Mouse (Mus musculus) layer of hippocampus, postnatal 10 days (tissue): ENCODE measurements at regions not wholly inside any gene's neighbourhood (a gene's known extent, or its start where the extent isn't known, plus 50 kb on each side); places are given as distances from the start of the nearest gene placed in this dataset.
A peak's percentile ranks its signal among the peaks of the same experiment; 100 is the strongest.

Experiments
- DNase-seq, 2 experiments: peaks; one replicate each; pipeline ENCODE4 v3.0.0; 2021; ENCODE audit warnings: low spot score in 2 of 2

GRCm38 (mm10) chr11:84706692-84707091 is 112.6 kb downstream of the Mrm1 start:
- DNase-seq = peak in 1 of 2 experiments; percentile 35

- no peak for DNase-seq
Observed at GRCm38 (mm10) chr11:84701319-84702175, 117.8 kb downstream of the Mrm1 start.

- peak; percentile 22 to 32 for DNase-seq
Observed at GRCm38 (mm10) chr11:84697521-84697920, 121.8 kb downstream of the Mrm1 start.

GRCm38 (mm10) chr11:84692638-84693037 is 126.7 kb downstream of the Mrm1 start:
- DNase-seq = no peak

- no peak for DNase-seq
Observed at GRCm38 (mm10) chr11:84691410-84692148, 127.7 kb downstream of the Mrm1 start.

GRCm38 (mm10) chr11:84686473-84686872 is 132.8 kb downstream of the Mrm1 start:
- no peak for DNase-seq

GRCm38 (mm10) chr11:84684325-84684724 is 135.0 kb downstream of the Mrm1 start:
- no peak for DNase-seq

- DNase-seq = no peak
Observed at GRCm38 (mm10) chr11:84682931-84683330, 136.4 kb downstream of the Mrm1 start.

GRCm38 (mm10) chr11:84676377-84677078 is 142.8 kb downstream of the Mrm1 start:
- DNase-seq = no peak

- DNase-seq = no peak
Observed at GRCm38 (mm10) chr11:84672841-84673473, 146.4 kb downstream of the Mrm1 start.

- no peak for DNase-seq
Observed at GRCm38 (mm10) chr11:84671585-84671984, 146.2 kb upstream of the Lhx1 start.

- no peak for DNase-seq
Observed at GRCm38 (mm10) chr11:84667711-84668110, 142.4 kb upstream of the Lhx1 start.

- no peak for DNase-seq
Observed at GRCm38 (mm10) chr11:84664258-84664657, 138.9 kb upstream of the Lhx1 start.

- DNase-seq = peak; percentile 31 to 41
Observed at GRCm38 (mm10) chr11:84661981-84662380, 136.6 kb upstream of the Lhx1 start.

GRCm38 (mm10) chr11:84660877-84661276 is 135.5 kb upstream of the Lhx1 start:
- no peak for DNase-seq

GRCm38 (mm10) chr11:84659370-84659937 is 134.1 kb upstream of the Lhx1 start:
- no peak for DNase-seq

- no peak for DNase-seq
Observed at GRCm38 (mm10) chr11:84653481-84653880, 128.1 kb upstream of the Lhx1 start.

GRCm38 (mm10) chr11:84648899-84649298 is 123.6 kb upstream of the Lhx1 start:
- DNase-seq = no peak

- DNase-seq = no peak
Observed at GRCm38 (mm10) chr11:84647104-84647503, 121.8 kb upstream of the Lhx1 start.

- no peak for DNase-seq
Observed at GRCm38 (mm10) chr11:84643107-84643372, 117.7 kb upstream of the Lhx1 start.
